Mouse (Mus musculus) testis, adult 2 months (tissue): Measurements from ENCODE around the gene Apba3. TPM values are rescaled to one million over a fixed set of nuclear protein-coding genes. Genes with fewer than 3 reads are reported as not detected.

ENCODE experiments used
- H3K27ac ChIP-seq: fragments of 200-500 bp; 2 replicates; pipeline ENCODE4 v1.5.1; 2012; ENCODE audit warnings: low read depth, low read length; ENCODE audit not compliant: control insufficient read depth, insufficient read depth
- H3K27me3 ChIP-seq: fragments of 200-500 bp; 2 replicates; pipeline ENCODE4 v1.6.1; 2012; ENCODE audit warnings: mild to moderate bottlenecking, low read length, moderate library complexity; ENCODE audit not compliant: control insufficient read depth, insufficient read depth
- H3K36me3 ChIP-seq: fragments of 200-500 bp; 2 replicates; pipeline ENCODE4 v1.6.1; 2012; ENCODE audit warnings: mild to moderate bottlenecking, low read length; ENCODE audit not compliant: control insufficient read depth, insufficient read depth
- H3K4me1 ChIP-seq: fragments of 200-500 bp; 2 replicates; pipeline ENCODE4 v1.6.1; 2012; ENCODE audit warnings: low read length; ENCODE audit not compliant: control insufficient read depth, insufficient read depth
- H3K4me3 ChIP-seq: fragments of 200-500 bp; 2 replicates; pipeline ENCODE4 v1.5.1; 2012; ENCODE audit warnings: low read depth, mild to moderate bottlenecking, low read length, moderate library complexity, mixed read lengths; ENCODE audit not compliant: control insufficient read depth
- CTCF ChIP-seq: fragments of 200-500 bp; IDR thresholded peaks from 2 replicates; pipeline ENCODE4 v1.5.1; 2012; ENCODE audit warnings: low read depth, mild to moderate bottlenecking, inconsistent platforms, low read length, moderate library complexity; ENCODE audit not compliant: control insufficient read depth, insufficient read depth, insufficient replicate concordance
- POLR2A ChIP-seq: fragments of 200-500 bp; IDR thresholded peaks from 2 replicates; pipeline ENCODE4 v1.6.1; 2012; ENCODE audit warnings: low read depth, mild to moderate bottlenecking, inconsistent platforms, low read length, moderate library complexity; ENCODE audit not compliant: control insufficient read depth
- polyA plus RNA-seq: library from polyadenylated mRNA; depleted of rRNA; stranded (reverse); fragments of >200 nt; gene quantifications from 2 replicates; pipeline ENCODE4 v1.2.3, GENCODE M21; 2012

Apba3 gene
- polyA plus RNA-seq, 1 experiment: 53.5 TPM

DNA sequence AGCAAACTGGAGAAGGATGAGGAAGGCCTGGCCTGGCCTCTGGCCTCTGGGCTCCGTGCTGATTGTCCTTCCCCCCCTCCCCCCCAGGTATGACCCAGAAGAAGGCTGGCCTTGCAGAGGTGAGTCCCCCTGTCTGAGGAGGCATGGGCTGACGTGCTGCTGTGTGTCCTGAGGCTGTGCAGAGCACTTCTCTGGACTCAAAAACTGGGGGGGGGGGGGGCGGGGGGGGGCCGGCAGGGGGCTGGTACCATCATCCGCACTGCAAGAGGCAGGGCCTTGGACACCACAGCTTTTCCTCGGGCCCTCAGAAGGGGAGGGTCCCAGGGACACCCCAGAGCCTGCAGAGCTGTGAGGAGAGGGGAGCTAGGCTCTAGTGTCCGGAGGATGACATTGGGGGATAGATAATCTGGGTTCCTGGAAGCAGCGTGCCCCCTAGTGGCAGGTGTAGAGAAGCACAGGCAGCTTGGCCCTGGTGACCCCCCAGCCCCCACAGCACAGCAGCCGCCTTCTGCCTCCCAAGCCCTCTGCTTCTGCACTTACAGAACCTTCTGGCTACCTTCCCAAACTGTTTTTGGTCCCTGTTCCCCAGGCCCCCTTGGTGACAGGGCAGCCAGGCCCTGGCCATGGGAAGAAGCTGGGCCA is 38.0 kb downstream of the Apba3 start:
- Histone ChIP-seq H3K27ac (no peak overlapping the region), H3K27me3 (no peaks in the 10 kb centered on the region), H3K4me1 (no peaks in the 10 kb centered on the region; the same call in 1 of the 2 replicates), H3K36me3 (no peaks in the 10 kb centered on the region), H3K4me3 (no peak overlapping the region)
- TF ChIP-seq CTCF: peak; percentile 88
- no peak for TF ChIP-seq POLR2A

DNA sequence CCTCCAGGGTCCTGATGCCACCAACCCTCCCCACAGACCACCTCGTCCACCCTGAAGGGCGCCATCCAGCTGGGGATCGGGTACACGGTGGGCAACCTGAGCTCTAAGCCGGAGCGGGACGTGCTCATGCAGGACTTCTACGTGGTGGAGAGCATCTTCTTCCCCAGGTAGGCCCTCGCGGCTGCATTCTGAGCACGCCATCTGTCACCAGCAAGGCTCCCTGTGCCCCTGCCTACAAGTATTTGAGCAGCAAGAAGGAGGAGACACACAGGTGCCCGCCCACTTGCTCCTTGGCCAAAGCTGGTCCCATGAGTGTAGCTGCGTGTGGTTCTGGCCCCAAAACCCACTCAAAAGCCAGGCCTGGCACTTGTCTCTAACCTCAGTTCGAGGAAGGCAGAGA is 38.9 kb downstream of the Apba3 start:
- H3K4me1 ChIP-seq: no peaks in the 10 kb centered on the region; the same call in 1 of the 2 replicates
- no peak overlapping the region for H3K27ac ChIP-seq
- H3K27me3 ChIP-seq: no peaks in the 10 kb centered on the region
- no peak overlapping the region for H3K4me3 ChIP-seq
- no peak for TF ChIP-seq CTCF
- TF ChIP-seq POLR2A: 0 out of 2 replicates have a peak, but pooled peaks have one; percentile 18
- no peaks in the 10 kb centered on the region for H3K36me3 ChIP-seq

DNA sequence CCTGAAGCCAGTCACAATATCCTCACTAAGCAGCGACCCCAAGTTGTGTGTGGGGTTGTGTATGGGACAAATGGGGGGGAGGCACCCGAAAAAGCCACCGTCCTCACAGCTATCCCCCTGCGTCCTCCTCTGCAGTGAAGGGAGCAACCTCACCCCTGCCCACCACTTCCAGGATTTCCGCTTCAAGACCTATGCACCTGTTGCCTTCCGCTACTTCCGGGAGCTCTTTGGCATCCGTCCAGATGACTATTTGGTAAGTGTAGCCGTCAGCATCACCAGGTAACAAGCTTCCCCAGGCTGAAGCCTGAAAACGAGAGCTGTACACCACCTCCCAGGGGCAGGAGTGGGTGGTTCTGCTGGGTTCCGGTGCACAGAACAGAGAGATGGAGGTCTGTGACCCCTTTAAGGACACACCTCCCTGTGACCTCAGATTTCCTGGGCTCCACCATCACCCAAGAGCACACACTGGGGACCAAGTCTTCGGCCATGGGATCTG is 39.5 kb downstream of the Apba3 start:
- H3K4me1 ChIP-seq: no peaks in the 10 kb centered on the region; the same call in 1 of the 2 replicates
- TF ChIP-seq CTCF: no peak
- no peak for TF ChIP-seq POLR2A
- no peak overlapping the region for H3K27ac ChIP-seq
- no peaks in the 10 kb centered on the region for H3K36me3 ChIP-seq
- H3K4me3 ChIP-seq: no peak overlapping the region
- no peaks in the 10 kb centered on the region for H3K27me3 ChIP-seq

DNA sequence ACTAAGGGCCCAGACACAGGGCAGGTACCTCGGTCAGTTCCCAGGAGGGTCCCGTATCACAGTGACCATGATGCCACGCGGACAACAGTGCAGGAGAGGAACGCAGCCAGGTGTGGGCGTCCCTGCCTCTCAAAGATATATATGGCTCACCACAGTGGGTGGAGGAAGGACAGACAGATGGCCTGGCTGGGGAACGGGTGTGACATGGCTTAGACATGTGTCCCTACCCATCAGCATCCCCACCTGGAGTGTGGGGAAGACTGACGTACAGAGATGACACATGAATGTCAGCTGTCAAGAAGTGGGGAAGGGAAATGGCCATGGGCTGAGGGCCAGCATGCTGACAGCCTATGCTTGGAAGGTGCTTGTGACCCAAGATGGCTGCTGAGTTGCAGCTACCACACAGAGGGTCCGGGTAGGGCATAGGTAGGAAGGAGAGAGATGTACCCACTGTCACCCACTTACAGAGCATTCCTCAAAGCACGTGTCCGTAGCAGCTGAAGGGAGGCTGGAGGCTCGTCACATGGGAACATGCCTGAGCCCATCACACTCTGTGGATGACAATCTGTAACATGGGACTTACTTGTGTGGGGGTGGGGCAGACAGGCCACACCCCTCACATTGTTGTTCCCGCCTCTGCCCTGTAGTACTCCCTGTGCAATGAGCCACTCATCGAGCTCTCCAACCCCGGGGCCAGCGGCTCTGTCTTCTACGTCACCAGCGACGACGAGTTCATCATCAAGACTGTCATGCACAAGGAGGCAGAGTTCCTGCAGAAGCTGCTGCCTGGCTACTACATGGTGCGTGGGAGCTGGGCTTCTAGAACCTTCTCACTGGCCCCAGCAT is 40.3 kb downstream of the Apba3 start:
- Histone ChIP-seq H3K27ac (no peak overlapping the region), H3K36me3 (no peaks in the 10 kb centered on the region), H3K4me1 (no peaks in the 10 kb centered on the region; the same call in 1 of the 2 replicates), H3K4me3 (no peak overlapping the region), H3K27me3 (no peaks in the 10 kb centered on the region)
- TF ChIP-seq CTCF: no peak
- no peak for TF ChIP-seq POLR2A

DNA sequence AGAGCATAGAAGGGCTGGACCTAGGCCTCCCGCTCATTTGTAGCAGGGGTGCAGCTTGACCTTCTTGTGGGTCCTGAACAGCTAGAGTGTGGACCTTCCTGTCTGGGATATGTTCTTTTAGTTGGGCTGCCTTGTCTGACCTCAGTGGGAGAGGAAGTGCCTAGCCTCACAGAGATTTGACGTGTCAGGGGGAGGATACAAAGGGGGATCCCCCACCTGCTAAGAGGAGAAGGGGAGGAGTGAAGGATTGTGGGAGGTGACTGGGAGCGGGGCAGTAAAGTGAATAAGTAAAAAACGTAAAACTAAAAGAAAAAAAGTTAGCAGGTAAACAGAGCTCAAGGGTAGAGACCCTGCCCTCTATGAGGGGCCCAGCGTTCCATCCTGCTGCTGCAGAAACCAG is 42.8 kb downstream of the Apba3 start:
- Histone ChIP-seq H3K4me1 (no peaks in the 10 kb centered on the region; the same call in 1 of the 2 replicates), H3K27me3 (no peaks in the 10 kb centered on the region), H3K27ac (no peak overlapping the region), H3K36me3 (no peaks in the 10 kb centered on the region), H3K4me3 (no peak overlapping the region)
- TF ChIP-seq POLR2A (no peak), CTCF (no peak)

DNA sequence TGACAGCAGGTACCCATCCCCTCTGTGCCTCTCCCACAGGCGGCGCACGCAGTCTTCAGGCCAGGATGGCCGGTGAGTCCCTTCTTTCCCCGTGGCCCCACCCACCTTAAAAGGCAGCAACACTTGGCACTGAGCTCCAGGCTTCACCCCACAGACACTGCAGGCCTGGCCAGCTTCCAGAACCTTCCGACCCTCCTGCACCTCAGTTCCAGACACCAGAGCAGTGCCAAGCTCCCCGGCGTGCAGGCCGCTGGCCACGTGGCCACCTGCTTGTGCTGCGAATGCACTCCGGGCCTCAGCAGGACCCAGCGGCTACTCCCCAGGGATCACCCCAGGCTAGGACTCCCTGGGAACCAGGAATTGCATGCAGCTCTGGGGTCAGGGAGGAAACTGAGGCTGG is 46.8 kb downstream of the Apba3 start:
- no peak for TF ChIP-seq POLR2A
- TF ChIP-seq CTCF: no peak
- Histone ChIP-seq H3K4me3 (no peak overlapping the region), H3K4me1 (peaks cover 1% of the 10 kb centered on the region), H3K27me3 (no peaks in the 10 kb centered on the region), H3K27ac (no peak overlapping the region), H3K36me3 (no peaks in the 10 kb centered on the region)

DNA sequence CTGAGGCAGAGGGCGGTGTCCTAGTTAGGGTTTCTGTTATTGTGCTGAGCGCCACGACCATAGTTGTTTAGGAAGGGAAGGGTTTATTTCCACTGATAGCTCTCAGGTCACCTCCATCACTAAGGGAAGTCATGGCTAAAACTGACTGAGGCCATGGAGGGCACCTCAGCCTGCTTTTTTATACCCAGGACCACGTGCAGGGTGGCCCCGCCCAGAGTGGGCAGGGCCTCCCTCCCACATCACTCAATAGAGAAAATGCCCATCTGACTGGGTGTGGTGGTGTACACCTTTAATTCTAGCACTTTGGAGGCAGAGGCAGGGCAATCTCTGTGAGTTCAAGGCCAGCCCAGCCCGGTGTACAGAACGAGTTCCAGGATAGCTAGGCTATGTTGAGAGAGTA is 47.4 kb downstream of the Apba3 start:
- TF ChIP-seq POLR2A (no peak), CTCF (no peak)
- H3K36me3 ChIP-seq: no peaks in the 10 kb centered on the region
- no peaks in the 10 kb centered on the region for H3K27me3 ChIP-seq
- H3K27ac ChIP-seq: no peak overlapping the region
- H3K4me3 ChIP-seq: no peak overlapping the region
- H3K4me1 ChIP-seq: peaks cover 6% of the 10 kb centered on the region
